Mouse (Mus musculus) bone marrow, adult 2 months (tissue): Measurements from ENCODE around the gene Ctu2.

Source experiments
- CTCF ChIP-seq: fragments of 200-500 bp; IDR thresholded peaks from 2 replicates; pipeline ENCODE4 v1.5.1; 2011; ENCODE audit warnings: low read length, control low read depth; ENCODE audit not compliant: control insufficient read depth, insufficient read depth
- POLR2A ChIP-seq: fragments of 200-500 bp; IDR thresholded peaks from 2 replicates; pipeline ENCODE4 v1.6.1; 2011; ENCODE audit warnings: low read depth, mild to moderate bottlenecking, control low read depth, low read length, borderline replicate concordance; ENCODE audit not compliant: control insufficient read depth

DNA sequence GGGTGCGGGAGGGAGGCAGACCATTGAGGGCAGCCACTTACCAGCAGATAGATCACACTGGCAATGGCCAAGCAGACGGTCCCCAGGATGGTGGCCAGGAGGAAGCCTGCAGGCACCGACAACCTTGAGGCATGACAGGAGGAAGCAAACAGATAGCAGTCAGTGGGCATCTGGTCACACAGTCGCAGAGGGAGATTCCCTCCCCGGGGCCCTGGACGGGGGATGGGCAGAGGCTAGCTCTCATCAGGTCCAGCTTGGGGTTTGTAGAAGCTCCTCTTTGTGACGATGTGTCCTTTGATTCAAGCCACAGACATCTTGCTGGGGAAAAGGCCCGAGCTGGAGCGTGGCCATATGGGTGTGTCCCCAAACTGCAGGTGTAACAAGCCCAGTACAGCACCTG is 49.8 kb upstream of the Ctu2 start:
- TF ChIP-seq CTCF (no peak), POLR2A (no peak)
